Mouse (Mus musculus): ENCODE data around the gene Vangl2.

DNA sequence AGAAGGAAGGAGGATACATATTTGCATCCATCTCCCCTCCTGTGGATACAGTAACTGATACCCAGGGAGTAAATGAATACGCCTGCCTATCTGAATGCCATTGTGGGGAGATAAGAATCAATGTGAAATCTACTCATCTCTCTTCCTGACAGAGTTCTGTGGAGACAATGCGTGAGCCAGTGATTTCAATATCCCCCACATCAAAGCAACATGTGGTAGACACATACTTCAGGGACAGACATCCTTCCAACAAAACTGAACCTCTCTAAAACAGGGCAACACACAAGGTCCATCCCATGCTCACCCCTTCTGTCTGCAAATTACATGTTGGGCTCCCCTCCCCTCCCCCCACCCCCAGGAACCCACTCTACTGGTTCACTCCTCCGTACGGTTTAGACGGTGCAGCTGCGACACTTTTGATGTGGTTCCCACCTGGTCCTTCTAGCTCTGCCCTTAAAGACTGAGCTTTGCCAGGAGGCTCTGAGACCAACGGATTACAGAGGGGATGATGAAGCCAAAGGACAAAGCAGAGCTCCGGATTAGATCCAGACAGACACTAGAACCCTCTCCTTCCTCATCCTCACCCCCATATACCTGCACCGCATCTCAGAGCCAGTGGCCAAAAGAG lies 12.8 kb downstream of the Vangl2 start:
- no peak for TF ChIP-seq CTCF (IDR thresholded peaks at IDR 0.05; ENCODE audit: low read depth, low read length)
- TF ChIP-seq POLR2A (IDR thresholded peaks at IDR 0.05; ENCODE audit: borderline replicate concordance, low read depth, low read length), result no peak
